Mouse (Mus musculus) cerebellum, adult (tissue): ENCODE data around the gene Zfp534.
"Not testable (repeated sequence)": the region's sequence is repeated elsewhere in the genome, so short reads cannot be mapped to it uniquely, and the experiment has no call there.

Source experiments
- ATAC-seq: cut with Nextera tagmentation; 2 replicates; pipeline ENCODE4 v1.9.2; 2017; ENCODE audit warnings: mild to moderate bottlenecking, moderate library complexity, mixed read lengths; ENCODE audit not compliant: insufficient number of reproducible peaks, low FRiP score, low TSS enrichment

Zfp534 gene

DNA sequence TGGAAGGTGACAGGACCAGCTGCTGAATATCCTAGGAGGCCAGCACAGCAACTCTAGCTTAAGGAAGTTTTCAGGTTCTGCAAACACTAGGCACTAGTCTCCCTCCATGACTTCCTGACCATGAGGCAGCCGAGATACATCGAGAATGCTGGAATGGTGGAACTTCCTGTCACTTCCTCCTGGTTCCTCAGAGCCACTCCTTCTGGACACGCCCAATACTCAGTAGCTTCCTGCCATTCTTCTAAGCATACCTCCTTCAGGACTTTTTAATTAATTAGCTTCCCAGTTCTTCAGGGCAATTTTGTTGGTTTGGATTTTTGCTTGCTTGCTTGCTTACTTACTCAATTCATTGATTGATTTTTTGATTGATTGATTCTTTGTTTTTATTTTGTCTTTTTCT is at the start of gene Zfp534:
TSS of gene Zfp534 (minus strand) at position 101 of the 400 bp plus-strand sequence.
- ATAC-seq, result not testable (repeated sequence)

DNA sequence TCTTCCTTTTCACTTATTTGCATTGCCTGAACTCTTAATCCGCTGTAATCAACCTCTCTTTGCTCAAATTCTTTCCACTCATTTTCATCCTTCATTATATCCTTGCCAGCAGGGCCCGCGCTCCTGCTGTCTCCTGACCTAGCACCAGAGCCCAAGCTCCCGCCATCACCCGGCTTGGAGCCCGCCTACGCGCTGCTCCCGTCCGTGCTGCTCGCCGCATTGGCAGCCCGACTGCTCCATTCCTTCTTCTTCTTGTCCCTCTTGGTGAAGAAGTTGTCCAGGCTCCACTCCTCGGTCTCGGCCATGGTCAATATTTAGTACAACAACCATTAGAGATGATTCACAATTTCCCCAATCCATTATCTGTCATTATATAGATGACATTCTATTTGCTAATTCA is 43.9 kb upstream of the Zfp534 start:
- not testable (repeated sequence) for ATAC-seq

DNA sequence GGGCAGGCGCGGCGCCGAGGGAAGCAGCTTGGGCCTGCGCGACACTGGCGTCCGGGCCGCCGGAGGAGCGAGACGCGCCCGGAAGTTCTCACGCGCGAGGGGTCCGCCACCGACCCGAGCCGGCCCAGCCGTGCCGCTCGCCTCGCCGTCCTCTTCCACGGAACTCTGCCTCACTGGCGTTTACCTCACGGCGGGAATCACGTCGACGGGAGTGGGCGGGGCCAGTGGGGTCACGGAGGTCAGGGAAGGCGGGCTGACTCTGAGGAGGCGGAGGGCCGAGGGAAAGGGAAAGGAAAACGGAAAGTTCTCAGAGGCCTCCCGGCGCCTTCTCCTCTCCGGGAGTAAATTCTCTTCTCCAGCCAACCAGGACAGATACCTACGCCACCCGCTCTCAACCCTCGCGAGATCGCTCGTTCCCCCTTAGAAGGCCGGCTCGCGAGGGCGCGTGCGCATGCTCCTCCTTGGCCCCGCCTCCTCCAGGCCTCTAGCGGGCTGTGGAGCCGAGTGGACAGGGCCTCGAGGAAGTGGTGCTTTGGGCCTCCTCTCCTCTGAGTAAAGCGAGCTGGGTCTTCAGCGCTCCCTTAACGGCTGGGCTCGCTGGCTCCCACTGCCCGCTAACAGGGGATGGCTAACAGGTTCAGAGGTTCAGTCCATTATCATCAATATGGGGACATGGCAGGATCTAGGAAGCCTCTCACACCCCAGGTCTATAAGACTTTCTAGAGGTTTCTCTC is 36.5 kb upstream of the Zfp534 start:
- ATAC-seq, result not testable (repeated sequence)

DNA sequence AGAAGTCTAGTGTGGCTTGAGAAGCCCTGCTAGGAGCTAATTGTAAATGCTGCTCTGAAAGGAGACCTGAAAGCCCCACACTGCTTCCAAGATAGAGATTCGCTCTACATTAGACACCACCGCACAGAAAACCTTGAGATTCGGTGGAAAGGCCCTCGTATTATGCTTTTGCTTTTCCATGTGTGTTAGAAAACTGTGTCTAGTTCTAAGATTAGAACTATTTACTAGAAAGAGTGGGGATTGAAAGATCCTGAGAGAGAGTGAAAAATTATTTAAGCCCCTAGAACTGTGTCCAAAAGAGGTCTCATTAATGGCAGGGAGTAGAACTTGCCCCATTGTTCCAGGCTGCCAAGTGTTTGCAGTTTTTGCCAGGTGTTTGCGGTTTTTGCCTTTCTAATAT is 47.1 kb downstream of the Zfp534 start:
- not testable (repeated sequence) for ATAC-seq

DNA sequence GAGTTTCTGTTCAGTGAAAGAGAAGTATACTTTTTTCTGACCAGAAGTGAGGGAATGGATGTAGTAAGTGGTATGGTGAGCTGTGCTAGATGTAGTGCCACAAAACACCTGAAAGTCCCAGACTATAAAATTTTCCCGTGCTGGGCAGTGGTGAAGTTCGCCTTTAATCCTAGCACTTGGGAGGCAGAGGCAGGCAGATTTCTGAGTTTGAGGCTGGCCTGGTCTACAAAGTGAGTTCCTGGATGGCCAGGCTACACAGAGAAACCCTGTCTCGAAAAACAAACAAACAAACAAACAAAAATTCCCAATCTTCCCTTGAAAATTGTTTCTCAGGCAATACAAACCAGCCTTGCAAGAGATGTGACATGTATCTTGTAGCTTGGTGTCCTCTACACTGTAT is 54.9 kb downstream of the Zfp534 start:
- not testable (repeated sequence) for ATAC-seq

DNA sequence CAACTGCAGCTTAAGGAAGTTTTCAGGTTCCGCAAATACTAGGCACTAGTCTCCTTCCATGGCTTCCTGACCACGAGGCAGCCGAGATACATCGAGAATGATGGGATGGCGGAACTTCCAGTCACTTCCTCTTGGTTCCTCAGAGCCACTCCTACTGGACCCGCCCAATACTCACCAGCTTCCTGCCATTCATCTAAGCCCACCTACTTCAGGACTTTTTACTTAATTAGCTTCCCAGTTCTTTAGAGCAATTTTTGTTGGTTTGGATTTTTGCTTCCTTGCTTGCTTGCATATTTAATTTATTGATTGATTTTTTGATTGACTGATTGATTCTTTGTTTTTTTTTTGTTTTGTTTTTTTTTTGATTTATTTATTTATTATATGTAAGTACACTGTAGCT is 59.9 kb downstream of the Zfp534 start, which contains the start of gene Zfp979:
TSS of gene Zfp979 (minus strand) at position 101 of the 400 bp plus-strand sequence.
- ATAC-seq, result not testable (repeated sequence)

DNA sequence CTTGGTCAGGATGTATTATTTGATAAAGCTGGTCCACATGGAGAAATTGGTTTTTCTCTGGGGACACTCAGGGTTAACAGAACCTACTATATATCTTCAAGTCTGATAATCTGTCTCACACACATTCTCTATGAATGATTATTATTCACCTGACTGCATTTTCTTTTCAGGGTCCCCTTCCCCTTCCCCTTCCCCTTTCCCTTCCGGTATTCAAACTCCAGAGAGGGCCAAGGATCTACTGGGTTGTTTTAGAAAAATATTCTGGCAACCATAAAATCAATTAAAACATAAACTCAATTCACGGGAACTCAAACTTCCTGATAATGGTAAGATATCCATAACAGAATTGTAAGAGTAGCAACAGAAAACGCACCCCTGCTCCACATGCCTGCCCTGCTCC is 60.4 kb downstream of the Zfp534 start:
- not testable (repeated sequence) for ATAC-seq

DNA sequence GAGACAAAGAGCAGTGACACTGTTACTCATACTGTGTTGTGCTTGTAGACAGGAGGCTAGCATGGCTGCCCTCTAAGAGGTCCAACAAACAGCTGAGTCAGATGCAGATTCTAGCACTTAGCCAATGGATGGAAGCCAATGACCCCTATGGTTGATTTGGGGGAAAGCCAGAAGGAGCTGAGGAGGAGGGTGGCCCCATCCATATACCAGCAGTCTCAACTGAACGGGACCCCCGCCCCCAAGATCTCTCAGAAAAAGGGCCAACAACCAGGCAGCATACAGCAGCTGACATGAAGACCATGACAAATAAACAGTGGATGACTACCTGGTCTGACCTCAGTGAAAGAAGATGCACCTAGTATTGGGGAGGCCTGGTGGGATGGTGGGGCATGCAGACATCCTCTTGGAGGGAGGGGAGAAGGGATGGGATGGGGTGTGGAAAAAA is 68.5 kb downstream of the Zfp534 start:
- not testable (repeated sequence) for ATAC-seq
